Mouse (Mus musculus) myocyte (in vitro differentiated cells): Measurements from ENCODE around the gene Gpr137c. TPM values are rescaled to one million over a fixed set of nuclear protein-coding genes. Genes with fewer than 3 reads are reported as not detected.

Source experiments
- H3K27me3 ChIP-seq: one replicate; pipeline ENCODE4 v1.6.1; 2011; ENCODE audit not compliant: control insufficient read depth, insufficient read depth, insufficient read length
- H3K36me3 ChIP-seq: one replicate; pipeline ENCODE4 v1.6.1; 2011; ENCODE audit not compliant: control insufficient read depth, insufficient read depth
- H3K4me2 ChIP-seq: one replicate; pipeline ENCODE4 v1.6.1; 2011; ENCODE audit warnings: low read depth, control low read depth
- H3K4me3 ChIP-seq: one replicate; pipeline ENCODE4 v1.5.1; 2011; ENCODE audit warnings: mild to moderate bottlenecking, control low read depth, moderate library complexity
- H3K79me2 ChIP-seq: one replicate; pipeline ENCODE4 v1.6.1; 2011; ENCODE audit not compliant: control insufficient read depth, insufficient read depth
- H3ac ChIP-seq: one replicate; pipeline ENCODE4 v1.6.1; 2011; ENCODE audit not compliant: control insufficient read depth, insufficient read length
- CEBPB ChIP-seq: IDR thresholded peaks from 2 replicates; pipeline ENCODE4 v1.6.1; 2011; ENCODE audit warnings: mild to moderate bottlenecking, moderate library complexity; ENCODE audit not compliant: poor library complexity, insufficient read depth, severe bottlenecking
- E2F4 ChIP-seq: IDR thresholded peaks from one replicate; pipeline ENCODE4 v1.6.1; 2011; ENCODE audit warnings: mild to moderate bottlenecking, control low read depth, moderate library complexity; ENCODE audit not compliant: insufficient read depth
- MAX ChIP-seq: IDR thresholded peaks from one replicate; pipeline ENCODE4 v1.6.1; 2011; ENCODE audit warnings: low read depth, mild to moderate bottlenecking, control low read depth
- MYOD1 ChIP-seq, 3 experiments: IDR thresholded peaks; one replicate each; pipeline ENCODE4 v1.6.1; 2011; ENCODE audit warnings: control low read depth in 2 of 3, low read depth in 2 of 3, mild to moderate bottlenecking in 2 of 3, moderate library complexity in 1 of 3; ENCODE audit not compliant: insufficient read length in 2 of 3, control insufficient read depth in 1 of 3
- MYOG ChIP-seq, 3 experiments: IDR thresholded peaks; one replicate each; pipeline ENCODE4 v1.6.1; 2011; ENCODE audit warnings: control low read depth in 2 of 3, low read depth in 2 of 3, mild to moderate bottlenecking in 2 of 3; ENCODE audit not compliant: insufficient read length in 2 of 3, control insufficient read depth in 1 of 3, insufficient read depth in 1 of 3
- POLR2A ChIP-seq: IDR thresholded peaks from one replicate; pipeline ENCODE4 v1.6.1; 2011; ENCODE audit warnings: low read depth, mild to moderate bottlenecking, control low read depth, moderate library complexity; ENCODE audit not compliant: insufficient read length
- POLR2AphosphoS2 ChIP-seq: IDR thresholded peaks from one replicate; pipeline ENCODE4 v1.6.1; 2011; ENCODE audit warnings: low read depth, control low read depth; ENCODE audit not compliant: insufficient read length
- REST ChIP-seq: IDR thresholded peaks from one replicate; pipeline ENCODE4 v1.6.1; 2011; ENCODE audit warnings: mild to moderate bottlenecking, control low read depth, moderate library complexity; ENCODE audit not compliant: insufficient read depth, insufficient read length
- SRF ChIP-seq: IDR thresholded peaks from one replicate; pipeline ENCODE4 v1.6.1; 2011; ENCODE audit warnings: low read depth; ENCODE audit not compliant: control insufficient read depth, insufficient read length
- TCF12 ChIP-seq: IDR thresholded peaks from one replicate; pipeline ENCODE4 v1.6.1; 2011; ENCODE audit warnings: mild to moderate bottlenecking, control low read depth; ENCODE audit not compliant: poor library complexity, insufficient read depth, severe bottlenecking
- TCF3 ChIP-seq: IDR thresholded peaks from one replicate; pipeline ENCODE4 v1.6.1; 2011; ENCODE audit warnings: low read depth, control low read depth; ENCODE audit not compliant: insufficient read length
- USF1 ChIP-seq: IDR thresholded peaks from one replicate; pipeline ENCODE4 v1.6.1; 2011; ENCODE audit warnings: low read depth, mild to moderate bottlenecking, control low read depth, moderate library complexity
- polyA plus RNA-seq: library from polyadenylated mRNA; unstranded; fragments of >200 nt; fragmentation: generic; extraction: Trizol; gene quantifications from one replicate; pipeline ENCODE4 v1.2.1, GENCODE M21; 2012; ENCODE audit warnings: missing spikeins

The Gpr137c gene
- polyA plus RNA-seq, 1 experiment: 0.18 TPM

DNA sequence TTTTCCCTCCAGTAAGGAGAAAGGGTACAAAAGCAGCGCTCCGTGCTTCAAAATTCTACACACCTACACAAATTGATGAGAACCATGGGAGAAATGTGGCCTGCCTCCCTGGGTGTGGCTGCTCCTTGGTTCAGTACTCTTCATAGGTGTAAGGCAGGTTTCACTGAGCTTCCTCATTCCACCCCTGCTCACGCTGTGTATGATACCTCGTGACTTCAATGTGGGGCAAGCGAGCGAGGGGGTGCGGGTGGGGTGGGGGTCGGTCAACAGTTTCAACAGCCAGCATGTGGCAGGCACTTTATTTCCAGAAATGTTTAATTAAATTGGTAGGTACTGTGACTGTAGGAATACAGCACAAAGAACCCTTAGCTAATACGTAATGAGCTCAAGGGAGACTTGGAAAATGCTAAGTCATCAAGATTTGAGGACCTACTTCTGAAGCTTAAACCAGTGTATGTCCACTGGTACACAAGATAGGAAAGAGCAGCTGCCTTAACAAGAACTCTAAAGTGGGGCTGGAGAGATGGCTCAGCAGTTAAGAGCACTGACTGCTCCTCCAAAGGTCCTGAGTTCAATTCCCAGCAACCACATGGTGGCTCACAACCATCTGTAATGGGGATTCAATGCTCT, 2.7 kb upstream of the Gpr137c start:
- Histone ChIP-seq H3K79me2 (no peaks in the 10 kb centered on the region), H3K36me3 (no peaks in the 10 kb centered on the region), H3ac (no peak overlapping the region), H3K4me3 (no peak overlapping the region), H3K27me3 (peaks cover 14% of the 10 kb centered on the region), H3K4me2 (no peak overlapping the region)
- TF ChIP-seq MYOG (IDR thresholded peaks at IDR 0.05; ENCODE audit: control insufficient read depth in 1 of 3, insufficient read depth in 1 of 3, insufficient read length in 2 of 3, low read depth in 2 of 3) (no peak), TCF3 (no peak), POLR2A (no peak), CEBPB (no peak), TCF12 (no peak), MYOD1 (IDR thresholded peaks at IDR 0.05; ENCODE audit: control insufficient read depth in 1 of 3, insufficient read length in 2 of 3, low read depth in 2 of 3) (no peak), USF1 (no peak), REST (no peak), SRF (no peak), POLR2AphosphoS2 (no peak), E2F4 (no peak), MAX (no peak)

DNA sequence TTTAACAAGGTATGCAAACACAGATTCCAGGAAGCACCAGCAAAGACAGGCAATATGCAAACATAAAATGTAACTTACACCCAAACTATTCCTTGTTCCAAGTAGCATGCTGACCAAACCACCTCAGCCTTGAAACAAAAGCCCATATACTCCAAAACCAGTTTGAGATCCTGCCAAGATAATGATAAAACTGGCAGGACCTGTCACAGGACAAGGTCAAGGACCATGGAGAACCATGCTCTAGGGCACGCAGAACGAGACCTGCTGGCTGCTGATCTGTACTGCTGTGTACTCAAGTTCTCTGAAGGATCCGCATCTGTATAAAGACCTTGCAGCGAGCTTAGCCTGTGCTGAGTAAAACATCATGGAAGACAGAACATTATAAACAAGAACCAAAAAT, 1.8 kb upstream of the Gpr137c start:
- no peaks in the 10 kb centered on the region for H3K79me2 ChIP-seq
- H3K36me3 ChIP-seq: no peaks in the 10 kb centered on the region
- H3ac ChIP-seq: no peak overlapping the region
- peaks cover 14% of the 10 kb centered on the region for H3K27me3 ChIP-seq
- H3K4me2 ChIP-seq: no peak overlapping the region
- no peak for TF ChIP-seq TCF3
- no peak for TF ChIP-seq USF1
- TF ChIP-seq MAX: no peak
- no peak for TF ChIP-seq POLR2AphosphoS2
- TF ChIP-seq POLR2A: no peak
- no peak for TF ChIP-seq MYOG (IDR thresholded peaks at IDR 0.05; ENCODE audit: control insufficient read depth in 1 of 3, insufficient read depth in 1 of 3, insufficient read length in 2 of 3, low read depth in 2 of 3)
- H3K4me3 ChIP-seq: no peak overlapping the region

DNA sequence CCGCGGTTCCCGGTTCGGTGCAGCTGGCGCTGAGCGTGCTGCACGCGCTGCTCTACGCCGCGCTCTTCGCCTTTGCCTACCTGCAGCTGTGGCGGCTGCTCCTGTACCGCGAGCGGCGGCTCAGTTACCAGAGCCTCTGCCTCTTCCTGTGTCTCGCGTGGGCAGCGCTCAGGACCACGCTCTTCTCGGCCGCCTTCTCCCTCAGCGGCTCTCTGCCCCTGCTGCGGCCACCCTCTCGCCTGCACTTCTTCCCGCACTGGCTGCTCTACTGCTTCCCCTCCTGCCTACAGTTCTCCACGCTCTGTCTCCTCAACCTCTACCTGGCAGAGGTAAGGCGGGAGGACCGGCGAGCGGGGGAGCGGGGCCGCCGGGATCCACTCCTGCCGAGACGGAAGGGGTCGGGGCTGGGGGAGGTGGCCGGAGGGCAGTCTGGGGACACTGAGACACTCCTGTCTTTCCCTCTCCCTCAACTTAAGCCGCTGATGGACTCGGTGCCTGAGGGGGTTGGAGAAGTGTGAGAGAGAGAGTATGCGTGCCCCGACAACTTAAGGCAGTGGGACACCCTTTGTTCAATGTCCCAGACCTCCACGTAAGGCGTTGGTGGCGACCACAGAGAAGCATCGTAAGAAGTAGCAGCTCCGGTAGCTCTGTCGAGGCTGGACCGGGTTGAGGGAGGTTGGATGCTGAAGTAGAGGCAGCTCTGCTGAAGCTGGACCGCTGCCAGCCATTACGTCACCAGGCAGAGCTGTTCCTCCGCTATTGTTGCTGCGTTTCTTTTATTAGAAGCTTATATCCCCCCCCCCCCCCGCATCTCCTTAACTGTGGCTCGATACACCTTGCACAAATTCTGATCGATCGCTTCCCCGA, 806 bp downstream of the Gpr137c start, which contains the start of gene Txndc16:
Gene Txndc16, minus strand, starts transcription at position 239 of the 867 bp plus-strand sequence.
- Histone ChIP-seq H3K36me3 (no peaks in the 10 kb centered on the region), H3K27me3 (peaks cover 14% of the 10 kb centered on the region), H3K4me3 (peak within 1 kb of the TSS; percentile 29), H3ac (peak within 1 kb of the TSS; percentile 27), H3K79me2 (no peaks in the 10 kb centered on the region), H3K4me2 (peak within 1 kb of the TSS; percentile 99)
- no peak for TF ChIP-seq TCF12
- TF ChIP-seq MYOG (IDR thresholded peaks at IDR 0.05; ENCODE audit: control insufficient read depth in 1 of 3, insufficient read depth in 1 of 3, insufficient read length in 2 of 3, low read depth in 2 of 3): peak in 2 of 3 experiments; percentile 42 to 54
- TF ChIP-seq MYOD1 (IDR thresholded peaks at IDR 0.05; ENCODE audit: control insufficient read depth in 1 of 3, insufficient read length in 2 of 3, low read depth in 2 of 3): peak in 2 of 3 experiments; percentile 22 to 61

DNA sequence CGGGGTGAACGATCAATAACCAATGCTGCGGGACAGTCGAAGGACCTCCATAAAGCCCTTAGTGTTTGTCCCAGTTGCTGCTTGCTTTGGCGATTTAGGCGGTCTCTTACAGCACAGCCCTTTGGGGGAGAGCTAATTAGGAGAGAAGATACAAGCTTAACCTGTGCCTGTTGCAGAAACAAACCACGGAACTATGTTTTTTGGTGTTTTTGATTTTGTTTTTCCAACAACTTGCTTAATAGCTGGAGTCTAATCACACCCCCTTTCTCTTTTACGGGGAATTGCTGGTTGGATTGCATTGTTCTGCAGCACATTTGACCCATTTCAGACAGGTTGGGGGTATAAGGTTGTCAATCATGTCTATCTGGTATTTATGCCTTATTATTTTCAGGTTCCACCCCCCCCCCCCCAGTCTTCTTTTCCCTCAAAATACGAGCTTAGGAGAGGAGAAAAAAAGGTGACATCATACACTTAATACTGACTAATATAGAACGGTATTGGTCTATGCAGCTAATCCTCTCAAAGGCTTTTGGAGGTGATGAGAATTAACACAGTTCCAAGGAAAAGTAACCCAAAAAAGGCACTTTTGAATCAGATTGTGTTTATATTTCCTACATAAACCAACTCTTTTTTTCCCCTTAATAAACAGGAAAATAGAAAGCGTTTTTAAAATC, 1.6 kb downstream of the Gpr137c start:
- H3K4me3 ChIP-seq: peak overlapping the region; percentile 29
- TF ChIP-seq CEBPB: no peak
- no peak for TF ChIP-seq MYOG (IDR thresholded peaks at IDR 0.05; ENCODE audit: control insufficient read depth in 1 of 3, insufficient read depth in 1 of 3, insufficient read length in 2 of 3, low read depth in 2 of 3)
- TF ChIP-seq USF1: no peak
- TF ChIP-seq TCF12: no peak

DNA sequence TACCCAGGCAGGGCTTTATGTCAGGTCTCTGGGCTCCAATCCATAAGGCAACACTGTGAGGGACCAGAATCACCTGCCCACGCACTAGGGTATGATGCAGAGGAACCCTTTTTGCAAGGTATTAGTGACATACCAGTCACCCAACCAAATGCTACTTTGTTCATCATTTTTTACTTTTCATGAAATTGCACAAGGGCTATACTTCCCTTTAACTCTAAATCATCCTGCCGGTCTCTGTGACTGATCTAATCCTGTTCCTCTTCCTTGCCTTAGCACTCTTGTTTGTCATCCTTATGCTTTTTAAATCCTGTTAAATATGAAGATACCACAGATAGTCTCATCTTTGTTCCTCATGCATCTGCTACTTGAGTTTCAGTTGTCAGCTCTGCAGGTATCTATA, 19.5 kb downstream of the Gpr137c start:
- Histone ChIP-seq H3K27me3 (no peaks in the 10 kb centered on the region), H3K79me2 (no peaks in the 10 kb centered on the region), H3K36me3 (no peaks in the 10 kb centered on the region), H3K4me3 (no peak overlapping the region), H3K4me2 (no peak overlapping the region), H3ac (no peak overlapping the region)
- no peak for TF ChIP-seq E2F4

More for the DNA sequence above, 1.6 kb downstream of the Gpr137c start:
- Histone ChIP-seq H3K27me3 (peaks cover 14% of the 10 kb centered on the region), H3K4me2 (peak overlapping the region; percentile 89), H3K36me3 (no peaks in the 10 kb centered on the region), H3ac (no peak overlapping the region), H3K79me2 (no peaks in the 10 kb centered on the region)
